Mouse (Mus musculus) heart, embryonic 16.5 days (tissue): Measurements from ENCODE around the gene Cdk4. TPM values are rescaled to one million over a fixed set of nuclear protein-coding genes. Genes with fewer than 3 reads are reported as not detected.

Experiments used
- ATAC-seq: fragments of 200-750 bp; cut with Nextera tagmentation; replicated peaks from 2 replicates; pipeline ENCODE4 v1.8.0; 2017; ENCODE audit warnings: moderate number of reproducible peaks; ENCODE audit not compliant: insufficient read depth, low FRiP score; ENCODE audit errors: extremely low read depth
- H3K27ac ChIP-seq: fragments of 300-500 bp; sonication (generic); 2 replicates; pipeline ENCODE4 v1.5.1; 2014; ENCODE audit warnings: mild to moderate bottlenecking, low read length, control low read depth, moderate library complexity
- H3K27me3 ChIP-seq: fragments of 300-500 bp; sonication (generic); 2 replicates; pipeline ENCODE4 v1.6.1; 2014; ENCODE audit warnings: low read length, mixed read lengths; ENCODE audit not compliant: control insufficient read depth, insufficient read depth
- H3K36me3 ChIP-seq: fragments of 300-500 bp; sonication (generic); 2 replicates; pipeline ENCODE4 v1.6.1; 2014; ENCODE audit not compliant: control insufficient read depth, insufficient read depth
- H3K4me1 ChIP-seq: fragments of 300-500 bp; sonication (generic); 2 replicates; pipeline ENCODE4 v1.6.1; 2014; ENCODE audit warnings: low read length, mixed read lengths; ENCODE audit not compliant: control insufficient read depth, insufficient read depth
- H3K4me2 ChIP-seq: fragments of 300-500 bp; sonication (generic); 2 replicates; pipeline ENCODE4 v1.6.1; 2014; ENCODE audit warnings: low read depth, mild to moderate bottlenecking, control low read depth, low read length
- H3K4me3 ChIP-seq: fragments of 300-500 bp; sonication (generic); 2 replicates; pipeline ENCODE4 v1.5.1; 2014; ENCODE audit warnings: mild to moderate bottlenecking, control low read depth, low read length
- H3K9ac ChIP-seq: fragments of 300-500 bp; sonication (generic); 2 replicates; pipeline ENCODE4 v1.6.1; 2014; ENCODE audit warnings: low read length, control low read depth
- H3K9me3 ChIP-seq: fragments of 300-500 bp; sonication (generic); replicated peaks from 2 replicates; pipeline ENCODE4 v1.6.1; 2016; ENCODE audit warnings: low read length; ENCODE audit not compliant: control insufficient read depth
- WGBS: fragments of 180-500 bp; shearing (Covaris S2); extraction: QIAGEN DNeasy Blood & Tissue Kit; methylation state at CpG from one replicate; pipeline ENCODE4 v1.1.7; 2014; 5-methylcytosine and 5-hydroxymethylcytosine counted together
- polyA plus RNA-seq: library from polyadenylated mRNA; unstranded; fragments of >200 nt; fragmentation: Nextera tagmentation; extraction: Ambion mirVana; gene quantifications from 2 replicates; pipeline ENCODE4 v1.2.1, GENCODE M21; 2015

Gene Cdk4
- polyA plus RNA-seq, 1 experiment from 2014 or later: 885 TPM

- Histone ChIP-seq H3K9ac (no peak overlapping the region), H3K4me2 (no peak overlapping the region), H3K9me3 (no peaks in the 10 kb centered on the region), H3K27ac (no peak overlapping the region), H3K36me3 (peaks cover 21% of the 10 kb centered on the region), H3K27me3 (no peaks in the 10 kb centered on the region), H3K4me3 (no peak overlapping the region), H3K4me1 (no peaks in the 10 kb centered on the region)
- no peak for ATAC-seq
- 88% methylated on average over 11 of the region's 11 CpGs for WGBS
Measured at GRCm38 (mm10) chr10:127114408-127114807, 51.1 kb downstream of the Cdk4 start.

DNA sequence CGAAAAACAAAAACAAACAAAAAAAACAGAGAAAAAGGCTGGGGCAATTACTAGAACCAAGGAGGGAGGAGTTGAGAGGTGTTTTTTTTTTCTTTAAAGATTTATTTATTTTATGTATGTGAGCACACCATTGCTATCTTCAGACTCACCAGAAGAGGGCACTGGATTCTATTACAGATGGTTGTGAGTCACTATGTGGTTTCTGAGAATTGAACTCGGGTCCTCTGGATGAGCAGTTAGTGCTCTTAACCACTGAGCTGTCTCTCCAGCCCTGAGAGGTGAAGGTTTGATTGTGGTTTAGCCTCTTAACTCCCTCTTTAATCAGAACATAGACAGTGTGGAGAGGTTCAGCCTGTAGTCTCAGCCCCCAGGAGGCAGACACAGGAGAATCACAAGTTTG, 51.7 kb downstream of the Cdk4 start:
- no peak for ATAC-seq
- H3K27ac ChIP-seq: no peak overlapping the region
- H3K27me3 ChIP-seq: no peaks in the 10 kb centered on the region
- H3K9me3 ChIP-seq: no peaks in the 10 kb centered on the region
- peaks cover 21% of the 10 kb centered on the region for H3K36me3 ChIP-seq
- 77% methylated on average over 2 of the region's 2 CpGs for WGBS
- no peak overlapping the region for H3K4me2 ChIP-seq
- H3K4me3 ChIP-seq: no peak overlapping the region
- H3K9ac ChIP-seq: no peak overlapping the region
- H3K4me1 ChIP-seq: no peaks in the 10 kb centered on the region; the same call in 1 of the 2 replicates

Other genes with a start within 250 kb of the Cdk4 start
- 10.3 and 11.3 TPM in 2 replicates for gene Atp23, start 162.2 kb upstream of the Cdk4 start, polyA plus RNA-seq
- gene Ctdsp2, start 84.8 kb upstream of the Cdk4 start, polyA plus RNA-seq: 38.2 and 41.8 TPM in 2 replicates
- gene Avil, start 62.8 kb upstream of the Cdk4 start, polyA plus RNA-seq: 0.27 and 0.84 TPM in 2 replicates
- gene Tsfm, start 32.7 kb upstream of the Cdk4 start, polyA plus RNA-seq: 89.3 and 93.4 TPM in 2 replicates
- 28.3 and 30.6 TPM in 2 replicates for gene Mettl1, start 22.1 kb upstream of the Cdk4 start, polyA plus RNA-seq
- 0.16 and 0.37 TPM in 2 replicates for gene Eef1akmt3, start 22.0 kb upstream of the Cdk4 start, polyA plus RNA-seq
- gene Cyp27b1, start 15.3 kb upstream of the Cdk4 start, polyA plus RNA-seq: 0.08 and 0.14 TPM in 2 replicates
- gene March9, start 3.4 kb upstream of the Cdk4 start, polyA plus RNA-seq: 0.12 and 0.32 TPM in 2 replicates
- gene Tspan31, start 6.7 kb downstream of the Cdk4 start, polyA plus RNA-seq: 110 and 112 TPM in 2 replicates
- 0.32 and 0.42 TPM in 2 replicates for gene Agap2, start 11.8 kb downstream of the Cdk4 start, polyA plus RNA-seq
- 55.9 and 57.5 TPM in 2 replicates for gene Os9, start 57.6 kb downstream of the Cdk4 start, polyA plus RNA-seq
- 3.4 and 6.5 TPM in 2 replicates for gene B4galnt1, start 101.7 kb downstream of the Cdk4 start, polyA plus RNA-seq
- 16.2 and 17.6 TPM in 2 replicates for gene Slc26a10, start 117.1 kb downstream of the Cdk4 start, polyA plus RNA-seq
- gene Arhgef25, start 126.5 kb downstream of the Cdk4 start, polyA plus RNA-seq: 26.0 and 27.0 TPM in 2 replicates
- gene Dtx3, start 132.2 kb downstream of the Cdk4 start, polyA plus RNA-seq: 69.9 and 72.5 TPM in 2 replicates
- gene Pip4k2c, start 148.1 kb downstream of the Cdk4 start, polyA plus RNA-seq: 26.3 and 27.2 TPM in 2 replicates
- 0.36 and 0.70 TPM in 2 replicates for gene Kif5a, start 199.8 kb downstream of the Cdk4 start, polyA plus RNA-seq
- gene Dctn2, start 202.8 kb downstream of the Cdk4 start, polyA plus RNA-seq: 148 and 152 TPM in 2 replicates
- 11.4 and 11.7 TPM in 2 replicates for gene Mbd6, start 225.5 kb downstream of the Cdk4 start, polyA plus RNA-seq
- 80.4 and 81.2 TPM in 2 replicates for gene Mars, start 248.3 kb downstream of the Cdk4 start, polyA plus RNA-seq